Mouse (Mus musculus) hindbrain, embryonic 12.5 days (tissue): ENCODE measurements around the gene H2-Ob. TPM values are rescaled to one million over a fixed set of nuclear protein-coding genes. Genes with fewer than 3 reads are reported as not detected.
"Not testable (repeated sequence)": the region's sequence is repeated elsewhere in the genome, so short reads cannot be mapped to it uniquely, and the experiment has no call there.

Experiments
- ATAC-seq: fragments of 200-750 bp; cut with Nextera tagmentation; 2 replicates; pipeline ENCODE4 v1.8.0; 2017; ENCODE audit warnings: moderate TSS enrichment; ENCODE audit not compliant: low FRiP score
- H3K27ac ChIP-seq: fragments of 300-500 bp; sonication (generic); 2 replicates; pipeline ENCODE4 v1.5.1; 2016; ENCODE audit warnings: mild to moderate bottlenecking
- H3K27me3 ChIP-seq: fragments of 300-500 bp; sonication (generic); 2 replicates; pipeline ENCODE4 v1.6.1; 2016; ENCODE audit warnings: mild to moderate bottlenecking
- H3K36me3 ChIP-seq: fragments of 300-500 bp; sonication (generic); 2 replicates; pipeline ENCODE4 v1.6.1; 2016; ENCODE audit warnings: mild to moderate bottlenecking
- H3K4me1 ChIP-seq: fragments of 300-500 bp; sonication (generic); 2 replicates; pipeline ENCODE4 v1.6.1; 2016
- H3K4me2 ChIP-seq: fragments of 300-500 bp; sonication (generic); replicated peaks from 2 replicates; pipeline ENCODE4 v1.6.1; 2016; ENCODE audit warnings: mild to moderate bottlenecking
- H3K4me3 ChIP-seq: fragments of 300-500 bp; sonication (generic); 2 replicates; pipeline ENCODE4 v1.5.1; 2016; ENCODE audit warnings: mild to moderate bottlenecking
- H3K9ac ChIP-seq: fragments of 300-500 bp; sonication (generic); 2 replicates; pipeline ENCODE4 v1.6.1; 2016; ENCODE audit warnings: mild to moderate bottlenecking, moderate library complexity
- H3K9me3 ChIP-seq: fragments of 300-500 bp; sonication (generic); replicated peaks from 2 replicates; pipeline ENCODE4 v1.6.1; 2016; ENCODE audit warnings: mild to moderate bottlenecking
- WGBS: fragments of 180-500 bp; shearing (Covaris S2); methylation state at CpG from one replicate; pipeline ENCODE4 v1.1.7; 2016; 5-methylcytosine and 5-hydroxymethylcytosine counted together
- polyA plus RNA-seq: library from polyadenylated mRNA; unstranded; fragments of >200 nt; fragmentation: Nextera tagmentation; extraction: Ambion mirVana; gene quantifications from 2 replicates; pipeline ENCODE4 v1.2.1, GENCODE M21; 2016

The H2-Ob gene
- polyA plus RNA-seq, 1 experiment from 2014 or later: not detected

DNA sequence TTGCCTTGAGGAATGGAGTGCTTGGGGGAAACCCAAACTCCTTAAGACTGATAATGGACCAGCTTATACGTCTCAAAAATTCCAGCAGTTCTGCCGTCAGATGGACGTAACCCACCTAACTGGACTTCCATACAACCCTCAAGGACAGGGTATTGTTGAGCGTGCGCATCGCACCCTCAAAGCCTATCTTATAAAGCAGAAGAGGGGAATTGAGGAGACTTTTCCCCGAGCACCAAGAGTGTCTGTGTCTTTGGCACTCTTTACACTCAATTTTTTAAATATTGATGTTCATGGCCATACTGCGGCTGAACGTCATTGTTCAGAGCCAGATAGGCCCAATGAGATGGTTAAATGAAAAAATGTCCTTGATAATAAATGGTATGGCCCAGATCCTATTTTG is 7.7 kb upstream of the H2-Ob start:
- not testable (repeated sequence) for H3K36me3 ChIP-seq, H3K4me3 ChIP-seq, ATAC-seq, H3K27me3 ChIP-seq, H3K9me3 ChIP-seq, H3K27ac ChIP-seq, H3K4me2 ChIP-seq, H3K9ac ChIP-seq, H3K4me1 ChIP-seq
- 95% methylated on average over 9 of the region's 9 CpGs for WGBS

DNA sequence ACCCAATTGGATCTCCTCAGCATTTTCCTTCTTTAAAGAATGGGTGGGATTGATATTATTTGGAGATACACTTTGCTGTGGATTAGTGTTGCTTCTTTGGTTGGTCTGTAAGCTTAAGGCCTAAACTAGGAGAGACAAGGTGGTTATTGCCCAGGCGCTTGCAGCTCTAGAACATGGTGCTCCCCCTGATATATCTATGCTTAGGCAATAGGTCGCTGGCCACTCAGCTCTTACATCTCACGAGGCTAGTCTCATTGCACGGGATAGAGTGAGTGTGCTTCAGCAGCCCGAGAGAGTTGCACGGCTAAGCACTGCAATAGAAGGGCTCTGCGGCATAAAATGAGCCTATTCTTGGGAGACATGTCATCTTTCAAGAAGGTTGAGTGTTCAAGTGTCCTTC is 6.7 kb upstream of the H2-Ob start:
- not testable (repeated sequence) for H3K9ac ChIP-seq, H3K9me3 ChIP-seq, H3K27me3 ChIP-seq, H3K4me2 ChIP-seq, H3K27ac ChIP-seq, H3K36me3 ChIP-seq, ATAC-seq, H3K4me1 ChIP-seq, H3K4me3 ChIP-seq
- WGBS: 78% methylated on average over 6 of the region's 7 CpGs

DNA sequence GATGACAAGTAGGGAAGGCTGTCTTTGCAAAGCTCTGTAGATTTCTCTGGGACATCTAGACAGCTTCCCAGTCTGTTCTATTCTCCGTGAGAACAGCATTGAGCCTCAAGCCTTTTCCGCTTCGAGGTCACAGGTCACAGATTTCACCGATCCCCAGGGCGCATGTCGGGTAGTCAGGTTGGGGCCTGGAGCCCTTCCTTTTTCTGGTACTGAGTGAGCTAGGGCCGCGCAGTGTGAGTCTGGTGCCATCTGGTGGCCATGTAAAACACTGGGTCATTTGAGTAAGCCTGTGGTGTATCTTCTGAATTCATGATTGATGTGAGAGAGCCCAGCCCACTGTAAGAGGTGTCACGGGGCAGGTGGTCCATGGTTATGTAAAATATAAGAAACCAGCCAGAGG is 3.8 kb upstream of the H2-Ob start:
- Histone ChIP-seq H3K9ac (no peak overlapping the region), H3K4me1 (no peaks in the 10 kb centered on the region), H3K4me3 (no peak overlapping the region), H3K27ac (no peak overlapping the region), H3K4me2 (no peak overlapping the region), H3K27me3 (no peaks in the 10 kb centered on the region), H3K36me3 (no peaks in the 10 kb centered on the region), H3K9me3 (no peaks in the 10 kb centered on the region)
- WGBS: 50% methylated on average over 9 of the region's 9 CpGs
- peak; percentile 56; the same call in 1 of the 2 replicates for ATAC-seq

DNA sequence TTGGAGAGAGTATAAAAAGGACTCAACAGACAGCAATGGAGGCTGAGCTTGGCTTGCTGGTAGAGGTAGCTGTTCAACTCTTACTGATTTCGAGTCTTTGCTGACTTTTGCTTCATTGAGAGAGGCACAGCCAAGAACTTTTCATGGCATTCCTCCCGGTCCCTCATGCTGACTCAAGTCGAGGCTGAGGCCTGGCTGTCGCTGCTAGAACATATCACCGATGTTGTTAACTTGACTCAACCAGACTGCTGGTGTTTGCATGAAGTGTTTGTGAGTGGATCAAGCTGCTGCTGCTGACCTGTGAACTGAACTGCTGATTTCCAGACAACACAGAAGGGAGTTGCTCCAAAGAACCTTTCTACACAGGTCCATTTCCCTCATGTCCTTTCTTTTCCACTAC is 2.0 kb upstream of the H2-Ob start:
- H3K36me3 ChIP-seq: no peaks in the 10 kb centered on the region

DNA sequence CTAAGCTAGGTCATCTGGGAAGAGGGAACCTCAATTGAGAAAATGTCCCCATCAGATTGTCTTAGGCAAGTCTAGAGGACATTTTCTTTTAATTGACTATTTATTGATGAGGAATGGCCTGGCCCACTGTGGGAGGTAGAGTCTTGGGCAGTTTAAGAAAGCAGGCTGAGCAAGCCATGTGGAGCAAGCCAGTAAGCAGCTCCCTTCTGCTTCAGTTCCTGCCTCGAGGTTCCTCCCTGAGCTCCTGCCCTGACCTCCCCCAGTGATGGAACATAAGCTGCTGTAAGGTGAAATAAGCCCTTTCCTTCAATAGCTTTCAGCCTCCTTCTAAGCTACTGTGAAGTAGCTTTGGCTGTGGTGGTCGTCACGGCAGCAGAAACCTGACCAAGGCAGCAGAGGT is 962 bp upstream of the H2-Ob start:
- H3K4me2 ChIP-seq: no peak overlapping the region
- no peaks in the 10 kb centered on the region for H3K4me1 ChIP-seq
- no peak overlapping the region for H3K4me3 ChIP-seq
- WGBS: 72% methylated on average over 3 of the region's 3 CpGs
- no peak for ATAC-seq
- H3K27me3 ChIP-seq: no peaks in the 10 kb centered on the region
- H3K9ac ChIP-seq: no peak overlapping the region
- H3K27ac ChIP-seq: no peak overlapping the region
- peaks cover 5% of the 10 kb centered on the region; the same call in 1 of the 2 replicates for H3K9me3 ChIP-seq
- H3K36me3 ChIP-seq: no peaks in the 10 kb centered on the region

More for the DNA sequence above, 2.0 kb upstream of the H2-Ob start:
- Histone ChIP-seq H3K9me3 (no peaks in the 10 kb centered on the region), H3K27me3 (no peaks in the 10 kb centered on the region), H3K27ac (no peak overlapping the region), H3K4me3 (no peak overlapping the region), H3K9ac (no peak overlapping the region), H3K4me2 (no peak overlapping the region), H3K4me1 (no peaks in the 10 kb centered on the region)
- ATAC-seq: no peak
- 89% methylated on average over 5 of the region's 5 CpGs for WGBS

DNA sequence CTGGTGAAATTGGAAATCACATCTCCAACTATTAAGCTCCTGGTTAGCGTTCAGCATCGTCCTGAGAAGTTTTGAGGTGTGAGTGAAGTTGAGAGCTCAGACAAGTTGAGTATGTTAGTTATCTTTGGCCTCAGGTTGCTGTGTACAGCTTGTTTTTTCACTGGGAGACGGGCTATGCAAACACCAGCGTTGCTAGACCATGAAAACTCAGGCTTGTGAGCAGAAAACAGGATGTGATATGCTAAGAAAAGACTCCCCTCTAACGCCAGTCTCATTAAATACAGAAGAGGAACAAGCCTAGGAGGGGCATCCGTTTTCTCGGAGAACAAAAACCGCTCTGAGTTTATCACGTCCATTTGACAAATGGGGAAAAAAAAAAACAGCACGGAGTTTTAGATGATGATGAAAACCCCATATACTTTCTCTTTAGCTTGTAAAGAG is 918 bp downstream of the H2-Ob start:
- no peaks in the 10 kb centered on the region for H3K36me3 ChIP-seq
- WGBS: 66% methylated on average over 10 of the region's 10 CpGs
- no peak overlapping the region for H3K4me2 ChIP-seq
- no peak overlapping the region for H3K4me3 ChIP-seq
- H3K4me1 ChIP-seq: no peaks in the 10 kb centered on the region
- H3K9me3 ChIP-seq: peaks cover 5% of the 10 kb centered on the region; the same call in 1 of the 2 replicates
- no peaks in the 10 kb centered on the region for H3K27me3 ChIP-seq
- H3K27ac ChIP-seq: no peak overlapping the region
- no peak for ATAC-seq
- H3K9ac ChIP-seq: no peak overlapping the region

DNA sequence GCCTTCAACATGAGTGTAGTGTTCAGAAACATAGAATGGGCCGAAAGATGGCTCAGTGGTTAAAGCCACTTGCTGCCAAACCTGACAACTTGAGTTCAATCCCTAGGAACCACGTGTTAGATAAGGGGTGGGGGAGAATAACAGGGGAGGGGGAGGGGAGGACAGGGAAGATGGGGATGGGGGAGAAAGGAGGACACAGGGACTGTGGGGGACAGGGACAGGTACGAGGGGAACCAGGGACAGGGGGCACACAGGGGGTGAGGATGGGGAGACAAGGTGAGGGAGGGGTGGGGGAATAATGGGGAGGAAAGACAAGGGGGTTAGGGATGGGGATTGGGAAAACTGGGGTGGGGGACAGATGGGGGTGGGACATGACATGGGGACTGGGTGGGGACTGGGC is 1.7 kb downstream of the H2-Ob start:
- ATAC-seq: no peak
- Histone ChIP-seq H3K4me3 (no peak overlapping the region), H3K36me3 (no peaks in the 10 kb centered on the region), H3K4me2 (no peak overlapping the region), H3K9me3 (peaks cover 5% of the 10 kb centered on the region; the same call in 1 of the 2 replicates), H3K4me1 (no peaks in the 10 kb centered on the region), H3K27ac (no peak overlapping the region), H3K9ac (no peak overlapping the region), H3K27me3 (no peaks in the 10 kb centered on the region)
- WGBS: 70% methylated on average over 3 of the region's 3 CpGs

DNA sequence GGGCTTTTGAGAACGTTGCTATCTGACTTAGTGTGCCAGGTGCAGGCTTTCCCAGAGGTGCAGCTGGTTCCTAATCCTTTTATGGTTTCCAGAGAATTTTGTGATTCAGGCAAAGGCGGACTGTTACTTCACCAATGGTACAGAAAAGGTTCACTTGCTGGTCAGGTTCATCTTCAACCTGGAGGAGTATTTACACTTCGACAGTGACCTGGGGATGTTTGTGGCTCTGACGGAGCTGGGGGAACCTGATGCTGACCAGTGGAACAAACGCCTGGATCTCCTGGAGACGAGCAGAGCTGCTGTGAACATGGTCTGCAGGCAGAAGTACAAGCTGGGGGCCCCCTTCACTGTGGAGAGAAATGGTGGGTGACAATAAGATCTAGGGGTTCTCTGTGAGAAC is 2.2 kb downstream of the H2-Ob start:
- no peak overlapping the region for H3K4me2 ChIP-seq
- no peaks in the 10 kb centered on the region for H3K36me3 ChIP-seq
- H3K4me3 ChIP-seq: no peak overlapping the region
- no peaks in the 10 kb centered on the region for H3K4me1 ChIP-seq
- no peak for ATAC-seq
- H3K9ac ChIP-seq: no peak overlapping the region
- peaks cover 5% of the 10 kb centered on the region; the same call in 1 of the 2 replicates for H3K9me3 ChIP-seq
- H3K27ac ChIP-seq: no peak overlapping the region
- H3K27me3 ChIP-seq: no peaks in the 10 kb centered on the region
- 82% methylated on average over 6 of the region's 6 CpGs for WGBS

DNA sequence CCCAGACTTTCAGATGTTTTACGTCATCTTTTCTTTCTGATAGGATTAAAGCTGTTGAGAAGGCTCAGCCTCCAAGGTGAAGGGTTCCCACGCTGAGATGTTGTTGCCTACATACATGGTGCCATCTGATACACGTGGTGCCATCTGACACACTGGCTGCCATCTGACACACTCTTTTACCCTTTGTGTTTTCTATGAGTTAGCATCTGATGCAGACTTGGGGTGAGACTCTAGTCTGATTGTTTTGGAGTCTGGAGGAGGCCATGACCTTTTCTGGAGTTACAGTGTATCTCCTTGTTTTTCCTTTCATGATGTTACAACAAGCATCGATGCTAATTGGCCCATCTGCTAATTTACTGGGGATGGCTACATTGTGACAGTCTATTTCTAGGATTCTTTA is 6.0 kb downstream of the H2-Ob start:
- Histone ChIP-seq H3K9me3 (peaks cover 5% of the 10 kb centered on the region; the same call in 1 of the 2 replicates), H3K27ac (no peak overlapping the region), H3K9ac (no peak overlapping the region), H3K4me2 (no peak overlapping the region), H3K4me1 (no peaks in the 10 kb centered on the region), H3K36me3 (no peaks in the 10 kb centered on the region), H3K27me3 (0 out of 2 replicates have a peak, but pooled peaks cover 2% of the 10 kb centered on the region), H3K4me3 (no peak overlapping the region)
- ATAC-seq: no peak
- 77% methylated on average over 4 of the region's 4 CpGs for WGBS

DNA sequence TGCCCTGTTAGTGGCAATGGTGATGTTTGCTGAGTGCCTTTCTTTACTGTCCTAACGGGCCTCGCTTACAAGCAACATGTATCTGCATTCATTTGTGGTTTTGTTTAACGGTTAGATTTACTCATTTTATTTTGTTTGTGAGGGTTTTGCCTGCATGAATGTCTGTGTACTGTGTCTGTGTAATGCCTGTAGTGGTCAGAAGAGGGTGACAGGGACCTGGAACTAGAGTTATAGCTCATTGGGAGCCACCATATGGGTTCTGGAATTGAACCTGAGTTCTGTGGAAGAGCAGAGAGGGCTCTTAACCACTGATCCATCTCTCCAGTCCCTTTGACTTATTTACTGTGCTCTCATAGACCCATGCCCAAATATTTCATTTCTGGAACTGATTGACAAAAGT is 8.3 kb downstream of the H2-Ob start:
- Histone ChIP-seq H3K27me3 (0 out of 2 replicates have a peak, but pooled peaks cover 2% of the 10 kb centered on the region), H3K9me3 (peaks cover 2% of the 10 kb centered on the region; the same call in 1 of the 2 replicates), H3K27ac (no peak overlapping the region), H3K4me1 (no peaks in the 10 kb centered on the region), H3K4me3 (no peak overlapping the region), H3K9ac (no peak overlapping the region), H3K36me3 (no peaks in the 10 kb centered on the region), H3K4me2 (no peak overlapping the region)
- 83% methylated on average over 3 of the region's 3 CpGs for WGBS
- ATAC-seq: no peak

DNA sequence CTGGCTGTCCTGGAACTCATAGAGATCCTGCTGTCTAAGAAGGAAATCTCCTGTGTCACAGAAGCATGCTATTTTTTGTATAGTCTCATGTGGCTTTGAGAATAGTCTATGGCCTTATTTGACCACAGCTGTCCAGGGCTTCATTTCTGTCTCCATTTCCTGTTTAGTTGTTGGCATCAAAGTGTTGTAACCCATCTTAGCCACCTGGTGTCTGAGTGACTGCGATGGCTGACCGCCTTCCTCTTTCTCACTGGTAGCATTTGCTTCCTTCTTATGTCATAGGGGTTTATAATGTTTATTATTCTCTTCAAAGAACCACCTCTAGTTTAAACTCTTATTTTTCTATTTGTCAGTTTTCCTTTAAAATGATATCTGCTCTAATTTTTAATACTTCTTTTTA is 10.1 kb downstream of the H2-Ob start:
- no peak overlapping the region for H3K9ac ChIP-seq
- H3K4me3 ChIP-seq: no peak overlapping the region
- H3K4me1 ChIP-seq: no peaks in the 10 kb centered on the region
- no peaks in the 10 kb centered on the region for H3K9me3 ChIP-seq
- no peak overlapping the region for H3K4me2 ChIP-seq
- no peak overlapping the region for H3K27ac ChIP-seq
- H3K36me3 ChIP-seq: no peaks in the 10 kb centered on the region
- 0 out of 2 replicates have a peak, but pooled peaks cover 2% of the 10 kb centered on the region for H3K27me3 ChIP-seq
- 74% methylated on average over 2 of the region's 2 CpGs for WGBS
- ATAC-seq: no peak

DNA sequence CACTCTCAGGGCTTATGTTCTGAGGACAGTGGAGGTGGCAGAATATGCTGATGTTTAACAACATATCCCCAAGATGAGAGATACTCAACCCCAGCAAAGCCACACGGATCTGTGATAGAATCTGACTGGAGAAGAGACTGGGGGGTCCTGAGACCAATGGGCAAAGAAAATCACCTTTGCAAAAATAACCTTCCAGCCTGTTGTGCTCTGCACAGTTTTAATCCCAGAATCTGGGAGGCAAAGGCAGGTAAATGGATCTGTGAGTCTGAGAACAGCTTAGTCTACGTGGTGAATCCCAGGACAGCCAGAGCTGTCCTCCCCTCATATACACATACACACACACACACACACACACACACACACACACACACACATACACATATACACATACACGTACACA is 10.7 kb downstream of the H2-Ob start:
- Histone ChIP-seq H3K4me3 (no peak overlapping the region), H3K36me3 (no peaks in the 10 kb centered on the region), H3K27ac (no peak overlapping the region), H3K4me1 (no peaks in the 10 kb centered on the region), H3K4me2 (no peak overlapping the region), H3K27me3 (0 out of 2 replicates have a peak, but pooled peaks cover 2% of the 10 kb centered on the region), H3K9me3 (no peaks in the 10 kb centered on the region), H3K9ac (no peak overlapping the region)
- ATAC-seq: no peak
- WGBS: 49% methylated on average over 3 of the region's 3 CpGs

DNA sequence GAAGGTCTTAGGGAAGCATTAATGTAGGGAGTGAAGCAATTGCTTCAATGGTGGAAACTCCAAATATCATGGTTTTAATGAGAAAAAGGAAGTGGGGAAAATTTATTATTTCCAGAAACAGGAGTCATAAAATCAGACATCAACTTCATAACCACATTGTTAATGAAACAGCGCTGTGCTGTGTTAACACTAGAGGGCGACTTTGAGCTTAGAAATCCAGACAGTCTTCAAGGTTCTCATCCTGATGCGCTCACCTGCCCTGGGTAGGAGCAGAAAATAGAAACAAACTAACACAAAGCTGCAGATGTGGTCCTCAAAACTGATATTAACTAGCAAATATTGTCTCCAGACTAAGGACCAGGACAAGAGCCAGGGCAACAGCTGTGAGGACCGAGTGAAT is 11.2 kb downstream of the H2-Ob start:
- no peak overlapping the region for H3K4me3 ChIP-seq
- 21% methylated on average over 4 of the region's 4 CpGs for WGBS

More for the DNA sequence above, 11.2 kb downstream of the H2-Ob start:
- Histone ChIP-seq H3K4me2 (no peak overlapping the region), H3K27me3 (0 out of 2 replicates have a peak, but pooled peaks cover 2% of the 10 kb centered on the region), H3K9ac (no peak overlapping the region), H3K9me3 (no peaks in the 10 kb centered on the region), H3K27ac (no peak overlapping the region), H3K36me3 (no peaks in the 10 kb centered on the region), H3K4me1 (no peaks in the 10 kb centered on the region)
- no peak for ATAC-seq
